Mouse (Mus musculus) T-helper 1 cell (primary cell): Measurements from ENCODE around the gene Myo16.

Source experiments
- in situ Hi-C: fragments of 300-600 bp; cut with MboI, MseI; formaldehyde crosslinking; loops from one replicate; pipeline ENCODE4 v1.15.1; 2025; ENCODE audit warnings: high pct_unique_total_duplicates

The Myo16 gene

GRCm38 (mm10) chr8:10469658-10470057, 315.9 kb downstream of the Myo16 start:
- in situ Hi-C loops = no loop called here

DNA sequence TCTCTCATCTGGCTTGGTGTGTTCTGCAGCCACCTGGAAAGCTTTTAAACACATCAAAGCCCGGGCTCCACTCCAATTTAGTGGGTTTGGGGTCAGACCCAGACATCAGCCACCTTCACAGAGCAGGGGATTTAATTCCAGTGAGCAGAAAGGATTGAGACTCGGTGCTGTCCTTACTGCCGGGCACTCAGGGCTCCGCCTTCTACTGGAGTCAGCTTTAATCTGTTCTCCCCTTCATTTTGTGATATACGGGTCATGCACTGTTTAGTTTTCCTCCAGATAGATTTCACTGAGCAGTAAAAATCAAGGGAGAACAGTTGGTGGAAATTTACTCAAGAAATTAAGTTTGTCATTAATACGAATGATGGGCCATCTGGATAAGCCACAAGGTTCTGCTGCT, 316.6 kb downstream of the Myo16 start:
- in situ Hi-C loops = no loop called here

GRCm38 (mm10) chr8:10472371-10472770, 318.7 kb downstream of the Myo16 start:
- in situ Hi-C loops = no loop called here

GRCm38 (mm10) chr8:10474446-10474845, 320.7 kb downstream of the Myo16 start:
- in situ Hi-C loops = no loop called here

DNA sequence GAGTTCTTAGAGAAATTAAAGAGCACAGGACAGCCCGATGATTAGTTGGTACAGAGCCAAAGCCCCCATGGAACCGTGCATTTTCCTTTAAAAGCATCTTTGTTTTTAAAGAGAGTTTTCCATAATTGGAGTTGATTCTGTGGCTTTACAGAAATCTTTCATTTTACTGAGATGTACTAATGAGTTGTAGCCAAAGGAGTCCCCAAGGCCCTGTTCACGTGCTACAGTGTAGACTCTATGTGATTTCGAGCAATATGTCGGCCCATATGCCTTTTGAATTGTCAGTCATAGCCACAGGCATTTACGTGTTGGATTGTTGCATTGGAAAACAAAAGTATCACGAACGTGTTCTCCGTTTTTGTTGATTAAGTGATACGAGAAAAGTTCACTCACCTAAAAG, 325.3 kb downstream of the Myo16 start:
- in situ Hi-C loops = no loop called here

GRCm38 (mm10) chr8:10480850-10481249, 327.1 kb downstream of the Myo16 start:
- in situ Hi-C loops = no loop called here

DNA sequence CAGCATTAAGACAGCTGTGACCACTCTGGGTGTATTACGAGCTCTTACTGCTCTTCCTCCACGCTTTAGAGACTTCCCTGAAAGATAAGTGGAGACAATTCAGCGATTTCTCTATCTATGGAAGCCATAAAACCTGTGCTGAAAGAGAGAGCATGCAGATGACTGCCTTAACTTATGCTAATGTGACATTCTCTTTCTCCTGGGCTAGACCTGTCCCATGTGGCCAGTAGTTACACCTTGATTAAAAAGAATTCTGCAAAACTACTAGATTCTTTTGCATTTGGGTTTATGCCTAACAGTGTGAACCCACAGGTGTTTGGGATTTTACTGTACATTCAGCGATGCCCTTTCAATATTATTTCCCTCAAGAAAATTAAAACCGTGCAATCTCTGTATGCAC, 328.4 kb downstream of the Myo16 start:
- in situ Hi-C loops = no loop called here

- in situ Hi-C loops = no loop called here
Measured at GRCm38 (mm10) chr8:10482880-10483279, 329.2 kb downstream of the Myo16 start.

- in situ Hi-C loops = no loop called here
Measured at GRCm38 (mm10) chr8:10483841-10484240, 330.1 kb downstream of the Myo16 start.

DNA sequence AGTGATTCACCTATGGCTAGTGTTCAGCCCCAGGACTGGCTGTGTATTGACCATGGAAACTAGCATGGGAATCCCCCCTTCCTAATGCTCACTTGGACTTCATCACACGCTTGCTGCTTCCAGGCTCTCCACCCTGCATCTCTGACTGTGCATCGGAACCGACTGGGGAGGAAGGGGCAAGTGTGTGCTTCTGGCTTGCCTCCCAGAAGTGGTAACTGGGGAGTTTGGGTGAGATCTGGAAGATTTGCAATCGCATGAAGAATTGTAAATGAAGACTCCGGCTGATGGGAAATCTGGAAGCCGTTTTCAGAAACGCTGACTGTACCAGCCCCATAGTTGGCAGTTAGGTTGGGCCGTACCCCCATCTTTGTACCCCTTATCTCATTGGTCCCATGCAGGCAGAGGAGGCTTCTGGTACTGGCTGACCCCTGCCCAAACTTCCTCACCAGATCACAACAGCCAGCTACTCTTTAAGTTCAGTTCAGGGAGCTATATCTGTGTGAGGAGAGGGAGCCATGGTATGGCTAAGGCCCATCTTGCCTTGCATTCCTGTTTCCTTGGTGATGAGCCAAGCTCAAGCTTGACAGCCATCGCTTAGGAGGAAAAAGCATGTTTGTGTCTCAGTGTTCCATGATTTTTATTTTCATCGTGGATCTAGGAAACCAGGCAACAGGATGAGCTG, 336.2 kb downstream of the Myo16 start:
- in situ Hi-C loops = no loop called here

DNA sequence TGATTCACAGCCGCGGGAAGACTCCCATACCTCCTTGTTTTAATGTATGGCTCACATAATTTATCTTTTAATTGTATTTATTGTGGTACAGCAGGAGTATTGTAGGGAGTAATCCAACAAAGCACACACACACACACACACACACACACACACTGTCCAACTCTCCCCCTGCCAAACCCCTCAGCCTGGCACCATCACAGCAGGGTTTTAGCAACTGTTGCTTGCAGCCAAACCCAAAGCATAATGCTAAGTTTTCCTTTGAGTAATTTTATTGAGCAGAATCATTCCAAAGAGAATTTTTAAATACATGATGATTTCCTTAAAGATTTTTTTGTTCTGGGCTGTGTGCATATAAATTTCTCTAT, 336.7 kb downstream of the Myo16 start:
- in situ Hi-C loops = no loop called here

DNA sequence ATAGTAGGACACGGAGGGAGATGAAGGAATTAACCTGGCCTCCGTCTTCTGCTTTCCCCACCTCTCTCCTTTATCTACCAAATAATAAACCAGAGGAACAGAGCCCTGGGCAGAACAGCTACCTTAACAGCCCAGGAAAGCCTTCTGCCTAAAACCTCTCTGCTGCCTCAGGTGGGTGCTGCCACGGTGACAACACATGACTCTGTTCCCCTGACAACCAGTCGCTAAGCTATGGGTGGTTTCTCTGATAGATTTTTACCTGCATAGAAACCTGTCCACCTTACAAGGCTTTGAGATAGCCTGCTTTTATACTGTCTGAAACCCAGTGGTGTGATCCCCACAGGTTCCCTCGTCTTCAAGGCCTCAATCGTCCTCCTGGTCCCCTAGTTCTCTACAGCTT, 337.2 kb downstream of the Myo16 start:
- in situ Hi-C loops = no loop called here

- in situ Hi-C loops = no loop called here
Measured at GRCm38 (mm10) chr8:10499846-10500245, 346.1 kb downstream of the Myo16 start.

DNA sequence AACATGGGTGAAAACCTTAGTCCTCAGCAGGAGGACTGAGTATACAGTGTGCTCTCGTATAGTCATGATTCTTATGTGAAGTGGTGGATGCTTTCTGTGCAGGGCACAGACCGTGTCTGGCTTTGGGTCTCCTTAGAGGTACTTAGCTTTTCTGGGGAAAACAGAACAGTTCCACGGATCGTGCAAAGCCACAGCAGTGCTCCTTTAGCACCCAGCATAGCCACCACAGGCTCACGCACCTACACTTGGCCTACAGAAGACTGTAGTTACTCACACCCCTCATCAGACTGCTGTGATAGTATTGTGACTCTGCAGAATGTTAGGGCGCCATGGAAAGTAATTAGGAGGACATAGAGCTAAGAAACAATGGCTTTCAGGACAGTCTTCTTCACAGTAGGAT, 346.8 kb downstream of the Myo16 start:
- in situ Hi-C loops = no loop called here

- in situ Hi-C loops = no loop called here
Measured at GRCm38 (mm10) chr8:10501750-10502149, 348.0 kb downstream of the Myo16 start.

- in situ Hi-C loops = no loop called here
Measured at GRCm38 (mm10) chr8:10512105-10512504, 358.4 kb downstream of the Myo16 start.

DNA sequence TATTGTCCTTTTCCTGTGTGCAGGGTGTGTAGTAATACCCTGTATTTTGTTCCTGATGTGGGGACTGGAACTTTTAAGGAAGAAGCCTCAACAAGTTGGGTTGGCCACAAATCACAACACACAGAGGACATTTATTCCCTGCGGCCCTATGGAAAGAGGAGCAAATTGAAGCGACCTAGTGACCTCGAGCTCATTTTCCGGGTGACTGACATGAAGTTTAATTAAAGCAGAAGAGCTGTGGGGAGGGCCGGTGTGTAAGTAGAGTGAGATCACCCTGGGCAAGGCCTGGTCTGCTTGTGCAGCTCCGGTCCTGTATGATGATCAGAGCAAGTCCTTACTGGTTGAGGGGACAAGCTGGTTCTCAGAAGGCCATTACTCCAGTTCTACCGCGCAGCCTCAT, 363.7 kb downstream of the Myo16 start:
- in situ Hi-C loops = no loop called here

- in situ Hi-C loops = no loop called here
Measured at GRCm38 (mm10) chr8:10519276-10519675, 365.6 kb downstream of the Myo16 start.

DNA sequence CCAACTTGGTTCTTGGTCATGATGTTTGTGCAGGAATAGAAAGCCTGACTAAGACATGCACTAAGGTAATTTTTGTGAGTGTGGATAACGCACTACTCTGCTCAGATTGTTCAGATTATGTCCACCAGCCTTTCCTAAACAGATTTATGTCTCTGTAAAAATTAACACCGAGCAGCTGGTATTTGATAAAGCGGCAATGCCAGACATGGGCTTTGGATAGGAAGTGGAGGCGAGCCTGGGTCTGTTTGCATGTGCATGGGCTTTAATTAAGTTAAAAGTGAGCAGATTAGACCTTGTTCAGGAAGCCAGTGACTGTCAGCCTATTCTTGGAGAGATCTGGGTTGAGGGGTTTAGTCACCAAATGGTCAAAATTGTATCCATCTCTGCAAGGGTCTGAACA, 367.8 kb downstream of the Myo16 start:
- in situ Hi-C loops = no loop called here

GRCm38 (mm10) chr8:10525686-10526085, 372.0 kb downstream of the Myo16 start:
- in situ Hi-C loops = no loop called here

DNA sequence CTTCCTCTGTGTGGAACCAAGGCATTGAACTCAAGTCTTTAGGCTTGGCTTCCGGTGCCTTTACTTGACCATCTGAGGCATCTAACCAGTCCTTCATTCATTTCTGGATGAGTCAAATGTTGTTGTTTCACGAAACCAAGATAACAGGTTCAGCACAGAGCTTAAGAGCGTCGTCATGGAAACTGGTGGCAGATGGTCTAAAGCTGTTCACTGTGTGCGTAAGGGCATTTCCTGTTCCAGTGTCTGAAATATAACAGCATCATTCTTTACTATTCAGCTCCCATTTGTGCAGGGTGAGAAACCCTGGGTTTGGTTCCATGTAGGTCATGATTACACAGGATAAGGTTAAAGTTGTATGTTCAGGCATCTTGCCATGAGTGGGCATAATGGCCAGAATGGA, 372.9 kb downstream of the Myo16 start:
- in situ Hi-C loops = no loop called here

DNA sequence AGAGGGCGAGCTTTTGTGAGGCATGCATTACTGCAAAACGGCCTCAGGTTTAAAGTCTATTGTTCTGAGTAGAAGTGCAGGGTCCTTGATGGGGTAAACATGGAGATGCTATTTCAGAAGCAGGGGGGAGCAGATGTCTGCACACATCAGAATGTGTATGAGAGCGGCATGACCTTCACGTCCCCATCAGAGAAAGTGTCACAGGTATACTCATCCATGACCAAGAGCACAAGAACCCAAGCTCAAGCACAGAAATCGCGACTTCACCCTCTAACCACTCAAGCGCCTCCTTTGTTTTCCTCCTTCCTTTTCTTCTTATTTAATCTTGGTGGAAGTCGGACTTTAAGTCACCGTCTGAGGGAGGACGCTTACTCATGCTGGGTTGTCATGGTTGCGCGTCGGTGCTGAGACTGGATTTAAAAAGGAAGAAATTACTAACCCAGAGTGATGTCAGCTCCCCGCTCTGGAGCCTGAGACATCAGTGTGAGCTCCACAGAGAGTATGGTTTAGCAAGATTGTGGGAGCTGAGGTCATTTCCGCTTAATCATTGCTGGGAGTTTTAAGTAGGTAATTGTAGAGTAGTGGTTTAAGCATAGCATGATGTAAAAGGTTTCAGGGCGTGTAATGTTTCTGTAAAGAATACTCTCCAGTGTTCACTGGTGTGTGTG, 381.0 kb downstream of the Myo16 start:
- in situ Hi-C loops = no loop called here

DNA sequence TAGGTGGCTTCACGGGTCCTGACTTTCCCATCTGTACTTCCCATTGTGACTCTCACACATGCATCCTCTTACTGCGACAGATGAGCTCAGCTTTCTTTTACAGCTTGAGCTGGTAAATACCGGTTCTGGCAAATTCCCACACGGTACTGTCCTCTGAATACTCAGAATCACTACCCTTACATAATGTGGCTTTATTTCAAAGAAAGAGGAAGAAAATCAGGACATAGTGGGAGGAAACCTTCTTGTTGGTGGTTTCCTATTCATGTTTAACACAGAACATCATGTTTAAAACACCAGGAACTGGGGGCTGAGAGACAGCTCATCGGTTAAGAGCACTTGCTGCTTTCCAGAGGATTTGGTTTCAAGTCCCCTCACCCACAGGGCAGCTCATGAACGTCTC, 384.6 kb downstream of the Myo16 start:
- in situ Hi-C loops = no loop called here

DNA sequence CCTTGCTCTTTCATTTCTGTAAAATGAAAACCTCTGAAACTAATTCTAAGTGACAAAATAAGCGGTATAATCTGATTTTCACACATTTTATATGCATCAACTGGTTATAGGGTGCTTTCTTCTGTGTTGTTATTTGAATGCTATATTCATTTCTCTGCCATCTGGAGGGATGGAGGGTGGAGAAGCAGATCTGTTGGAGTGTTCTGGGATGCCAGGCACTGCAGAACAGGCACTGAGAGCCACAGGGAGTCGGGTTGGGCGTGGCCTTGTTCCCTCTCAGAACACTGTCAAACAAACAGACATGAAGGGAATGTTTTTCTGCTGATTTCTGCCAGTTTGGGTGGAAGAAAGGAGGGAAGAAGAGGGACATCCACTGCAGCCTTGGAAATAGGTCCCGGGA, 386.0 kb downstream of the Myo16 start:
- in situ Hi-C loops = no loop called here
